Mouse (Mus musculus) hindbrain, embryonic 15.5 days (tissue): ENCODE data around the gene Elp1. TPM values are rescaled to one million over a fixed set of nuclear protein-coding genes. Genes with fewer than 3 reads are reported as not detected.

Experiments
- ATAC-seq: fragments of 200-750 bp; cut with Nextera tagmentation; 2 replicates; pipeline ENCODE4 v1.8.0; 2017; ENCODE audit warnings: low read depth, moderate number of reproducible peaks, moderate TSS enrichment; ENCODE audit not compliant: low FRiP score
- H3K27ac ChIP-seq: fragments of 300-500 bp; sonication (generic); replicated peaks from 2 replicates; pipeline ENCODE4 v1.5.1; 2015; ENCODE audit warnings: mild to moderate bottlenecking, inconsistent platforms
- H3K27me3 ChIP-seq: fragments of 300-500 bp; sonication (generic); 2 replicates; pipeline ENCODE4 v1.6.1; 2015; ENCODE audit warnings: control low read depth, inconsistent platforms
- H3K36me3 ChIP-seq: fragments of 300-500 bp; sonication (generic); 2 replicates; pipeline ENCODE4 v1.6.1; 2015; ENCODE audit warnings: control low read depth, inconsistent platforms
- H3K4me1 ChIP-seq: fragments of 300-500 bp; sonication (generic); replicated peaks from 2 replicates; pipeline ENCODE4 v1.6.1; 2015; ENCODE audit warnings: control low read depth, inconsistent platforms
- H3K4me2 ChIP-seq: fragments of 300-500 bp; sonication (generic); 2 replicates; pipeline ENCODE4 v1.6.1; 2015; ENCODE audit warnings: moderate library complexity, mild to moderate bottlenecking, inconsistent platforms
- H3K4me3 ChIP-seq: fragments of 300-500 bp; sonication (generic); 2 replicates; pipeline ENCODE4 v1.5.1; 2015; ENCODE audit warnings: mild to moderate bottlenecking, inconsistent platforms
- H3K9ac ChIP-seq: fragments of 300-500 bp; sonication (generic); 2 replicates; pipeline ENCODE4 v1.6.1; 2015; ENCODE audit warnings: inconsistent platforms
- H3K9me3 ChIP-seq: fragments of 300-500 bp; sonication (generic); 2 replicates; pipeline ENCODE4 v1.6.1; 2016; ENCODE audit warnings: control low read depth, inconsistent platforms
- WGBS: fragments of 180-500 bp; shearing (Covaris S2); methylation state at CpG from one replicate; pipeline ENCODE4 v1.1.7; 2015; 5-methylcytosine and 5-hydroxymethylcytosine counted together
- polyA plus RNA-seq: library from polyadenylated mRNA; unstranded; fragments of >200 nt; fragmentation: Nextera tagmentation; extraction: Ambion mirVana; gene quantifications from 2 replicates; pipeline ENCODE4 v1.2.1, GENCODE M21; 2015

The Elp1 gene
- polyA plus RNA-seq, 1 experiment from 2014 or later = 58.0 TPM

- no peak overlapping the region for H3K9ac ChIP-seq
- no peak overlapping the region for H3K4me2 ChIP-seq
- 0 out of 2 replicates have a peak overlapping the region, but pooled peaks have one; percentile 14 for H3K27ac ChIP-seq
- H3K4me1 ChIP-seq = no peaks in the 10 kb centered on the region
- H3K27me3 ChIP-seq = no peaks in the 10 kb centered on the region
- H3K9me3 ChIP-seq = no peaks in the 10 kb centered on the region
- H3K4me3 ChIP-seq = no peak overlapping the region
- H3K36me3 ChIP-seq = peaks cover 23% of the 10 kb centered on the region
- no peak for ATAC-seq
- WGBS = 44% methylated on average over 7 of the region's 7 CpGs
These were observed 27.4 kb upstream of the Elp1 start for GRCm38 (mm10) chr4:56829511-56829921.

- Histone ChIP-seq H3K9me3 (no peaks in the 10 kb centered on the region), H3K36me3 (peaks cover 26% of the 10 kb centered on the region), H3K9ac (no peak overlapping the region), H3K4me1 (no peaks in the 10 kb centered on the region), H3K4me3 (no peak overlapping the region), H3K27ac (no peak overlapping the region), H3K27me3 (no peaks in the 10 kb centered on the region), H3K4me2 (no peak overlapping the region)
- no peak for ATAC-seq
- WGBS = 78% methylated on average over 3 of the region's 3 CpGs
These were observed 26.8 kb upstream of the Elp1 start for GRCm38 (mm10) chr4:56828932-56829331.

GRCm38 (mm10) chr4:56824231-56824630 lies 22.1 kb upstream of the Elp1 start:
- no peak overlapping the region for H3K4me3 ChIP-seq
- H3K27ac ChIP-seq = no peak overlapping the region
- no peak overlapping the region for H3K4me2 ChIP-seq
- no peaks in the 10 kb centered on the region for H3K4me1 ChIP-seq
- ATAC-seq = no peak
- peaks cover 22% of the 10 kb centered on the region for H3K36me3 ChIP-seq
- H3K9ac ChIP-seq = no peak overlapping the region
- H3K9me3 ChIP-seq = no peaks in the 10 kb centered on the region
- H3K27me3 ChIP-seq = no peaks in the 10 kb centered on the region
- 88% methylated on average over 9 of the region's 9 CpGs for WGBS

- H3K27ac ChIP-seq = no peak overlapping the region
- H3K9me3 ChIP-seq = no peaks in the 10 kb centered on the region
- ATAC-seq = no peak
- H3K4me1 ChIP-seq = no peaks in the 10 kb centered on the region
- no peak overlapping the region for H3K4me2 ChIP-seq
- no peak overlapping the region for H3K9ac ChIP-seq
- no peaks in the 10 kb centered on the region for H3K27me3 ChIP-seq
- H3K4me3 ChIP-seq = no peak overlapping the region
- peaks cover 17% of the 10 kb centered on the region for H3K36me3 ChIP-seq
These were observed 18.0 kb upstream of the Elp1 start for GRCm38 (mm10) chr4:56820017-56820550.

GRCm38 (mm10) chr4:56815131-56815530 lies 13.0 kb upstream of the Elp1 start:
- Histone ChIP-seq H3K4me1 (no peaks in the 10 kb centered on the region), H3K9ac (no peak overlapping the region), H3K27ac (no peak overlapping the region), H3K27me3 (no peaks in the 10 kb centered on the region), H3K4me2 (no peak overlapping the region), H3K4me3 (no peak overlapping the region), H3K9me3 (no peaks in the 10 kb centered on the region), H3K36me3 (peaks cover 27% of the 10 kb centered on the region)
- no peak for ATAC-seq
- 88% methylated on average over 8 of the region's 8 CpGs for WGBS

GRCm38 (mm10) chr4:56812096-56812495 lies 10.0 kb upstream of the Elp1 start:
- Histone ChIP-seq H3K36me3 (peaks cover 37% of the 10 kb centered on the region), H3K9me3 (no peaks in the 10 kb centered on the region), H3K4me3 (no peak overlapping the region), H3K4me1 (no peaks in the 10 kb centered on the region), H3K27ac (no peak overlapping the region), H3K9ac (no peak overlapping the region), H3K27me3 (no peaks in the 10 kb centered on the region), H3K4me2 (no peak overlapping the region)
- WGBS = 76% methylated on average over 4 of the region's 4 CpGs
- no peak for ATAC-seq

GRCm38 (mm10) chr4:56811642-56812041 lies 9.5 kb upstream of the Elp1 start:
- Histone ChIP-seq H3K4me3 (no peak overlapping the region), H3K4me1 (no peaks in the 10 kb centered on the region), H3K9me3 (no peaks in the 10 kb centered on the region), H3K9ac (no peak overlapping the region), H3K4me2 (no peak overlapping the region), H3K27ac (no peak overlapping the region), H3K36me3 (peaks cover 38% of the 10 kb centered on the region), H3K27me3 (no peaks in the 10 kb centered on the region)
- WGBS = 63% methylated on average over 3 of the region's 3 CpGs
- no peak for ATAC-seq

GRCm38 (mm10) chr4:56809050-56809449 lies 6.9 kb upstream of the Elp1 start:
- no peak for ATAC-seq
- Histone ChIP-seq H3K4me2 (no peak overlapping the region), H3K27me3 (no peaks in the 10 kb centered on the region), H3K9ac (no peak overlapping the region), H3K4me3 (no peak overlapping the region), H3K27ac (no peak overlapping the region), H3K9me3 (no peaks in the 10 kb centered on the region), H3K36me3 (peaks cover 38% of the 10 kb centered on the region), H3K4me1 (peaks cover 3% of the 10 kb centered on the region)
- 80% methylated on average over 4 of the region's 4 CpGs for WGBS

- Histone ChIP-seq H3K27ac (peak overlapping the region; percentile 95), H3K27me3 (no peaks in the 10 kb centered on the region), H3K9ac (peak overlapping the region; percentile 88), H3K4me2 (peak overlapping the region; percentile 71), H3K4me3 (peak overlapping the region; percentile 92), H3K9me3 (no peaks in the 10 kb centered on the region), H3K4me1 (peaks cover 28% of the 10 kb centered on the region), H3K36me3 (peaks cover 40% of the 10 kb centered on the region)
- WGBS = 1% methylated on average over 25 of the region's 25 CpGs
- ATAC-seq = no peak; the same call in 1 of the 2 replicates
These were observed 579 bp upstream of the Elp1 start for GRCm38 (mm10) chr4:56802669-56803150.

GRCm38 (mm10) chr4:56791373-56791772 lies 10.8 kb downstream of the Elp1 start:
- Histone ChIP-seq H3K4me3 (no peak overlapping the region), H3K27me3 (no peaks in the 10 kb centered on the region), H3K4me2 (no peak overlapping the region), H3K9ac (no peak overlapping the region), H3K27ac (no peak overlapping the region), H3K36me3 (peaks cover 90% of the 10 kb centered on the region), H3K4me1 (no peaks in the 10 kb centered on the region), H3K9me3 (no peaks in the 10 kb centered on the region)
- 43% methylated on average over 1 of the region's 1 CpGs for WGBS
- ATAC-seq = no peak

GRCm38 (mm10) chr4:56771065-56771464 lies 31.1 kb downstream of the Elp1 start:
- no peak overlapping the region for H3K4me2 ChIP-seq
- 73% methylated on average over 1 of the region's 1 CpGs for WGBS
- peaks cover 89% of the 10 kb centered on the region for H3K36me3 ChIP-seq
- no peak overlapping the region for H3K4me3 ChIP-seq
- H3K9ac ChIP-seq = no peak overlapping the region
- ATAC-seq = no peak
- H3K27ac ChIP-seq = no peak overlapping the region
- H3K9me3 ChIP-seq = no peaks in the 10 kb centered on the region
- H3K27me3 ChIP-seq = no peaks in the 10 kb centered on the region
- no peaks in the 10 kb centered on the region for H3K4me1 ChIP-seq

- Histone ChIP-seq H3K36me3 (peaks cover 84% of the 10 kb centered on the region), H3K9me3 (no peaks in the 10 kb centered on the region), H3K4me1 (no peaks in the 10 kb centered on the region), H3K9ac (no peak overlapping the region), H3K4me2 (no peak overlapping the region), H3K27ac (no peak overlapping the region), H3K4me3 (no peak overlapping the region), H3K27me3 (no peaks in the 10 kb centered on the region)
- ATAC-seq = no peak
- 94% methylated on average over 7 of the region's 7 CpGs for WGBS
These were observed 33.2 kb downstream of the Elp1 start for GRCm38 (mm10) chr4:56768913-56769312.

GRCm38 (mm10) chr4:56767861-56768284 lies 34.3 kb downstream of the Elp1 start:
- Histone ChIP-seq H3K9ac (no peak overlapping the region), H3K4me1 (no peaks in the 10 kb centered on the region), H3K4me2 (no peak overlapping the region), H3K36me3 (peaks cover 78% of the 10 kb centered on the region), H3K27ac (no peak overlapping the region), H3K9me3 (no peaks in the 10 kb centered on the region), H3K4me3 (no peak overlapping the region), H3K27me3 (no peaks in the 10 kb centered on the region)
- 74% methylated on average over 5 of the region's 5 CpGs for WGBS
- ATAC-seq = no peak
